Mouse (Mus musculus) midbrain, embryonic 13.5 days (tissue): ENCODE measurements around the gene Spdya. TPM values are rescaled to one million over a fixed set of nuclear protein-coding genes. Genes with fewer than 3 reads are reported as not detected.

Source experiments
- ATAC-seq: fragments of 200-750 bp; cut with Nextera tagmentation; 2 replicates; pipeline ENCODE4 v1.8.0; 2017; ENCODE audit warnings: mild to moderate bottlenecking, moderate TSS enrichment, moderate library complexity
- H3K27ac ChIP-seq: fragments of 300-500 bp; sonication (generic); 2 replicates; pipeline ENCODE4 v1.5.1; 2015; ENCODE audit warnings: inconsistent platforms, mild to moderate bottlenecking, moderate library complexity
- H3K27me3 ChIP-seq: fragments of 300-500 bp; sonication (generic); 2 replicates; pipeline ENCODE4 v1.6.1; 2015; ENCODE audit warnings: mild to moderate bottlenecking, inconsistent platforms
- H3K36me3 ChIP-seq: fragments of 300-500 bp; sonication (generic); 2 replicates; pipeline ENCODE4 v1.6.1; 2015; ENCODE audit warnings: mild to moderate bottlenecking, inconsistent platforms
- H3K4me1 ChIP-seq: fragments of 300-500 bp; sonication (generic); replicated peaks from 2 replicates; pipeline ENCODE4 v1.6.1; 2015; ENCODE audit warnings: inconsistent platforms
- H3K4me2 ChIP-seq: fragments of 300-500 bp; sonication (generic); replicated peaks from 2 replicates; pipeline ENCODE4 v1.6.1; 2015; ENCODE audit warnings: moderate library complexity, mild to moderate bottlenecking, inconsistent platforms
- H3K4me3 ChIP-seq: fragments of 300-500 bp; sonication (generic); replicated peaks from 2 replicates; pipeline ENCODE4 v1.5.1; 2015; ENCODE audit warnings: mild to moderate bottlenecking, inconsistent platforms
- H3K9ac ChIP-seq: fragments of 300-500 bp; sonication (generic); replicated peaks from 2 replicates; pipeline ENCODE4 v1.6.1; 2015; ENCODE audit warnings: mild to moderate bottlenecking, inconsistent platforms
- H3K9me3 ChIP-seq: fragments of 300-500 bp; sonication (generic); 2 replicates; pipeline ENCODE4 v1.6.1; 2016; ENCODE audit warnings: mild to moderate bottlenecking, inconsistent platforms
- WGBS: fragments of 180-500 bp; shearing (Covaris S2); methylation state at CpG from one replicate; pipeline ENCODE4 v1.1.7; 2015; 5-methylcytosine and 5-hydroxymethylcytosine counted together
- polyA plus RNA-seq: library from polyadenylated mRNA; unstranded; fragments of >200 nt; fragmentation: Nextera tagmentation; extraction: Ambion mirVana; gene quantifications from 2 replicates; pipeline ENCODE4 v1.2.1, GENCODE M21; 2015

Spdya gene
- polyA plus RNA-seq, 1 experiment from 2014 or later: 1.0 TPM

GRCm38 (mm10) chr17:71579176-71579705, 27.4 kb downstream of the Spdya start:
- Histone ChIP-seq H3K4me2 (no peak overlapping the region), H3K9me3 (no peaks in the 10 kb centered on the region), H3K4me1 (no peaks in the 10 kb centered on the region), H3K9ac (no peak overlapping the region), H3K27me3 (no peaks in the 10 kb centered on the region), H3K27ac (no peak overlapping the region), H3K36me3 (no peaks in the 10 kb centered on the region), H3K4me3 (no peak overlapping the region)
- ATAC-seq: no peak
- 79% methylated on average over 1 of the region's 1 CpGs for WGBS

GRCm38 (mm10) chr17:71597881-71598658, 46.2 kb downstream of the Spdya start:
- under 1% methylated on average over 48 of the region's 48 CpGs for WGBS
- ATAC-seq: peak; percentile 84
- Histone ChIP-seq H3K9me3 (no peaks in the 10 kb centered on the region), H3K4me1 (peaks cover 33% of the 10 kb centered on the region), H3K27ac (peak overlapping the region; percentile 57), H3K4me3 (peak overlapping the region; percentile 71), H3K36me3 (0 out of 2 replicates have a peak, but pooled peaks cover 1% of the 10 kb centered on the region), H3K4me2 (peak overlapping the region; percentile 86), H3K27me3 (peaks cover 8% of the 10 kb centered on the region), H3K9ac (peak overlapping the region; percentile 79)

DNA sequence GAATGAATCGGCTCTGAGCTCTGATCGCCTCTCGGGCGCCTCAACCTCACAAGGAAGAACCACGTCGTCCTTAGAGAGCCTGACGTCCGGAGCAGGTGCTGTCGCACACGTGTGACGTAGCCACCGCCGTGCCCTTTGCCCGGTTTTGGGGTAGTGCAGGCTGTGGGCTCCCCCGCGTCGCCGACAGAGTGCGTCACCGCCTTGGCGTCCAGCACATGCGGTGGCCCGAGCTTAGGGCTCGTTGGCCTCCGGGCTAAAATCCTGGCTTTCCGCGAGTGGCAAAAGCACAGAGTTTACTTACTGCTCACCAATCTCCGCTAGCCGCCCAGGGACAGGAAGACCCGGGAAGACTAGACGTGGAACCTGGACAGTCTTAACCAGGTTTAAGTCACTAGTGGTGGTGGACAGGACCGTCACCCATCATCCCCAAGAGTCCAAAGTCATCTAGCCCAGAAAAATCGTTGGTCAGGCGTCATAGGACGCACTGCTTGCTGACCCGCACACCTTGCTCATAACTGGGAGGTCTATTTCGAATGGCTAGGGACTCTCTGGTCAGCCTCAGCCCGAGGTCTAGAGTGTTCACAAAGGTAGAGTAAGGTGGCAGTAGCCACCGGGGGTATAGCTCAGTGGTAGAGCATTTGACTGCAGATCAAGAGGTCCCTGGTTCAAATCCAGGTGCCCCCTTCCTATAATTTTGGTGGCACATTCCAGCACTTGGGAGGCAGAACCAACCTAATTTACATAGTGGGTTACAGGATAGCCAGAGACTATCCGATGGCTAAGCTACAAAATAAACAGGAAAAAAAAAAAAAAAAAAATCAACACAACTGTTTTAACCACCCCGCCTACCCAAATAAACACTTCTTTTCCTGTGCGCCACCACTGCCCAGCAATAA, 47.0 kb downstream of the Spdya start:
- Histone ChIP-seq H3K4me1 (peaks cover 33% of the 10 kb centered on the region), H3K9me3 (no peaks in the 10 kb centered on the region), H3K4me2 (peak overlapping the region; percentile 86), H3K27ac (peak overlapping the region; percentile 57), H3K36me3 (no peaks in the 10 kb centered on the region), H3K27me3 (peaks cover 8% of the 10 kb centered on the region), H3K4me3 (peak overlapping the region; percentile 71), H3K9ac (peak overlapping the region; percentile 79)
- ATAC-seq: peak; percentile 98
- WGBS: 5% methylated on average over 42 of the region's 42 CpGs

- 7% methylated on average over 40 of the region's 40 CpGs for WGBS
- Histone ChIP-seq H3K4me3 (peak within 1 kb of the TSS; percentile 98), H3K36me3 (peaks cover 7% of the 10 kb centered on the region; the same call in 1 of the 2 replicates), H3K4me1 (peaks cover 26% of the 10 kb centered on the region), H3K27me3 (no peaks in the 10 kb centered on the region), H3K4me2 (peak within 1 kb of the TSS; percentile 90), H3K9ac (peak within 1 kb of the TSS; percentile 95), H3K9me3 (no peaks in the 10 kb centered on the region), H3K27ac (peak within 1 kb of the TSS; percentile 51)
- ATAC-seq: peak; percentile 100
Measured at GRCm38 (mm10) chr17:71615638-71616318, 63.9 kb downstream of the Spdya start, which contains the start of gene Wdr43. Gene Wdr43 (plus strand): TSS chr17:71615895.

GRCm38 (mm10) chr17:71616319-71617032, 64.6 kb downstream of the Spdya start:
- H3K27me3 ChIP-seq: no peaks in the 10 kb centered on the region
- WGBS: under 1% methylated on average over 53 of the region's 73 CpGs
- H3K4me2 ChIP-seq: peak overlapping the region; percentile 90
- H3K9ac ChIP-seq: peak overlapping the region; percentile 95
- no peaks in the 10 kb centered on the region for H3K9me3 ChIP-seq
- H3K36me3 ChIP-seq: peaks cover 7% of the 10 kb centered on the region; the same call in 1 of the 2 replicates
- H3K4me1 ChIP-seq: peaks cover 26% of the 10 kb centered on the region
- peak overlapping the region; percentile 98 for H3K4me3 ChIP-seq
- peak overlapping the region; percentile 51 for H3K27ac ChIP-seq
- peak; percentile 92 for ATAC-seq

DNA sequence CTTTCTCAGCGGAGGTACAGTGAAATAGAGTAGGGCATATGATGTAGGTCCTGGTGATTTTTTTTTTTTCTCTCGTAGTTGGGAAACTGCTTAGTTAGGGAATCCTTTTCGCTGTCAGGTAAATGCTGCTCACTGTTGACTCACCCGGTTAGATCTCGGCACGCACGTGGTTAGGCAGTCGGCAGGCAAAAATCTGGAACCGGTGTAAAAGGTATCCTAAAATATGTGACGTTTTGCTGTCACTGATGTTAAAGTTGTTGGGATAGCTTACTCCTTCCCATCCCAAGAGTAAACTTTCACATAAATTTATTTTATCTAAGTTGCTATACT, 65.1 kb downstream of the Spdya start:
- no peak for ATAC-seq
- Histone ChIP-seq H3K9me3 (no peaks in the 10 kb centered on the region), H3K27me3 (no peaks in the 10 kb centered on the region), H3K9ac (peak overlapping the region; percentile 95), H3K4me1 (peaks cover 26% of the 10 kb centered on the region), H3K4me2 (peak overlapping the region; percentile 90), H3K36me3 (peaks cover 7% of the 10 kb centered on the region; the same call in 1 of the 2 replicates), H3K27ac (no peak overlapping the region), H3K4me3 (peak overlapping the region; percentile 98)
- WGBS: under 1% methylated on average over 10 of the region's 10 CpGs

- H3K9ac ChIP-seq: no peak overlapping the region
- 89% methylated on average over 4 of the region's 4 CpGs for WGBS
- H3K4me2 ChIP-seq: peak overlapping the region; percentile 90; the same call in 1 of the 2 replicates
- 0 out of 2 replicates have a peak overlapping the region, but pooled peaks have one; percentile 0 for H3K4me3 ChIP-seq
- H3K27me3 ChIP-seq: no peaks in the 10 kb centered on the region
- no peaks in the 10 kb centered on the region for H3K9me3 ChIP-seq
- H3K27ac ChIP-seq: no peak overlapping the region
- peaks cover 26% of the 10 kb centered on the region for H3K4me1 ChIP-seq
- no peak for ATAC-seq
- H3K36me3 ChIP-seq: peaks cover 7% of the 10 kb centered on the region; the same call in 1 of the 2 replicates
Measured at GRCm38 (mm10) chr17:71617974-71618373, 66.1 kb downstream of the Spdya start.

GRCm38 (mm10) chr17:71631806-71632205, 79.9 kb downstream of the Spdya start:
- H3K4me3 ChIP-seq: no peak overlapping the region

DNA sequence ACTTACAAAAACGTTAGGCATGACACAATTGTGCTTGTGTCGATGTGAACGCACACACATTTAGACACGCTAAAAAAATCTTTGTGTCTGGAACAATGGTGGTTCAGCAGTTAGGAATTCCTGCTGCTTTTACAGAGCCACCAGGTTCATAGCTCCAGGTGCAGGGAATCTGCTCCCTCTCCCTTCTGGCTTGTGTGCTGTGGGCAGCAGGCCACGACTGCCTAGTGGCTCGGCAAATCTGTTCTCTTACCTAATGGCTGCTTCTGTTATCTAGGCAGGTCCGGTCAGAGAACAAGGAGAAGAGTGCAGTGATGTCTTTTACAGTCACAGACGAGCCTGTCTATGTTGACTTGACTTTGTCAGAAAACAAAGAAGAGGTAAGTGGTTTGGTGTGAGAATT, 81.5 kb downstream of the Spdya start:
- Histone ChIP-seq H3K27me3 (no peaks in the 10 kb centered on the region), H3K4me1 (no peaks in the 10 kb centered on the region), H3K9me3 (no peaks in the 10 kb centered on the region), H3K4me2 (no peak overlapping the region), H3K36me3 (peaks cover 75% of the 10 kb centered on the region), H3K4me3 (no peak overlapping the region), H3K9ac (no peak overlapping the region), H3K27ac (no peak overlapping the region)
- ATAC-seq: no peak
- 88% methylated on average over 8 of the region's 8 CpGs for WGBS

More at GRCm38 (mm10) chr17:71631806-71632205, 79.9 kb downstream of the Spdya start:
- Histone ChIP-seq H3K27ac (no peak overlapping the region), H3K9ac (no peak overlapping the region), H3K4me2 (no peak overlapping the region), H3K36me3 (peaks cover 76% of the 10 kb centered on the region), H3K9me3 (no peaks in the 10 kb centered on the region), H3K27me3 (no peaks in the 10 kb centered on the region), H3K4me1 (no peaks in the 10 kb centered on the region)
- no peak for ATAC-seq
- WGBS: 90% methylated on average over 10 of the region's 10 CpGs

GRCm38 (mm10) chr17:71636786-71637185, 84.9 kb downstream of the Spdya start:
- H3K27me3 ChIP-seq: no peaks in the 10 kb centered on the region
- H3K9me3 ChIP-seq: no peaks in the 10 kb centered on the region
- peaks cover 86% of the 10 kb centered on the region for H3K36me3 ChIP-seq
- H3K4me1 ChIP-seq: no peaks in the 10 kb centered on the region
- H3K9ac ChIP-seq: no peak overlapping the region
- H3K4me2 ChIP-seq: no peak overlapping the region
- ATAC-seq: no peak
- WGBS: 97% methylated on average over 8 of the region's 8 CpGs
- no peak overlapping the region for H3K4me3 ChIP-seq
- no peak overlapping the region for H3K27ac ChIP-seq

DNA sequence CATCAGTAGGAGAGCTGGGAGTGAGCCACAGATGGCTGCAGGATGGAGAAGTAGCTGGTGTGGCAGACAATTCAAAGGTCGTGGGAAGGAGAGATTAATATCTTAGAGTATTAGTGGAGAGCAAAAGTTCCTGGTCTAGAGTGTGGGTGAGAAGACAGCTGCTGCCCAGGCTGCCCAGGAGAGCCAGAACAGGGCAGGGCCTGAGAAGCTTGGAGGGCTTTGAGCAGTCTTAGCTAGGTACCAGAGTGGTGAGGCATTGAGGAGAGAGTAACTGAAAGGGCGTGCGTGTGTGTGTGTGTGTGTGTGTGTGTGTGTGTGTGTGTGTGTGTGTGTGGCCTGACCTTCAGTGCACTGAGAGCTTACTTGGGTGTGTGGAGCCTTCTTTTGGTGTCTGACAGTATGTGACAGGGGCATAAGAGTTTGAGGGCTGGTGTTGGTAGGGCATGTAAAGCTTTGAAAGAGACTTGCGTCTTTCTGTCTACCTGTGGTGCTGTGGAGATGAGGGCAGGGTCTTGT, 85.9 kb downstream of the Spdya start:
- no peaks in the 10 kb centered on the region for H3K9me3 ChIP-seq
- H3K4me3 ChIP-seq: no peak overlapping the region
- no peak overlapping the region for H3K4me2 ChIP-seq
- no peak overlapping the region for H3K9ac ChIP-seq
- H3K27ac ChIP-seq: no peak overlapping the region
- peaks cover 89% of the 10 kb centered on the region for H3K36me3 ChIP-seq
- H3K4me1 ChIP-seq: no peaks in the 10 kb centered on the region
- no peaks in the 10 kb centered on the region for H3K27me3 ChIP-seq
- 96% methylated on average over 4 of the region's 4 CpGs for WGBS
- no peak for ATAC-seq
